Mouse (Mus musculus) MN1 (cell line): ENCODE data around the gene Msl1.

Source experiments
- DNase-seq: peaks from one replicate; pipeline ENCODE4 v3.0.0-alpha.2; 2016; ENCODE audit warnings: low spot score

The Msl1 gene

GRCm38 (mm10) chr11:98764091-98764490 is 31.2 kb upstream of the Msl1 start:
- no peak for DNase-seq

GRCm38 (mm10) chr11:98764746-98765145 is 30.6 kb upstream of the Msl1 start:
- no peak for DNase-seq

- DNase-seq = peak; percentile 49
These were observed 29.7 kb upstream of the Msl1 start for GRCm38 (mm10) chr11:98765421-98766309.

- no peak for DNase-seq
These were observed 29.0 kb upstream of the Msl1 start for GRCm38 (mm10) chr11:98766346-98766745.

- no peak for DNase-seq
These were observed 28.5 kb upstream of the Msl1 start for GRCm38 (mm10) chr11:98766816-98767215.

DNA sequence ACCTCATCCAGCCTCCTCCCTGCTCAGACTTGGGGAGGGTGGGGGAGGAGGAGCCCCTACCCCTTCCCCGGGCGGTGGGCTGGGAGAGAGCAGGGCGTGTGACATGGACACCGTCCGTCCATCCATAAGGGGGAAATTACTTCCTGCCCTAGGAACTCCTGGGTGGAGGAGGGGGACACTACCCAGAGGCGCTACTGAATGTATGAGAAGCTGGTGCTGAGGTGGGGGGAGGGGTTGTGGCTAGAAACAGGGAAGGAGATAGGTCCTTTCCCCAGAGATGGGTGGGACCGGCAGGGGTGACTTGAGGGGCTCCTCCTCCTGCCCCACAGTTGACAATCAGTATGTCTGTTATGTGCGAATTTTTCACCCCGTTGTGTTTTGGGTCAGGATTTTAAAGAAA is 28.0 kb upstream of the Msl1 start:
- peak; percentile 19 for DNase-seq

GRCm38 (mm10) chr11:98767713-98768112 is 27.6 kb upstream of the Msl1 start:
- no peak for DNase-seq

GRCm38 (mm10) chr11:98768127-98769006 is 26.9 kb upstream of the Msl1 start:
- DNase-seq = no peak

GRCm38 (mm10) chr11:98769007-98769954 is 26.0 kb upstream of the Msl1 start:
- DNase-seq = no peak

DNA sequence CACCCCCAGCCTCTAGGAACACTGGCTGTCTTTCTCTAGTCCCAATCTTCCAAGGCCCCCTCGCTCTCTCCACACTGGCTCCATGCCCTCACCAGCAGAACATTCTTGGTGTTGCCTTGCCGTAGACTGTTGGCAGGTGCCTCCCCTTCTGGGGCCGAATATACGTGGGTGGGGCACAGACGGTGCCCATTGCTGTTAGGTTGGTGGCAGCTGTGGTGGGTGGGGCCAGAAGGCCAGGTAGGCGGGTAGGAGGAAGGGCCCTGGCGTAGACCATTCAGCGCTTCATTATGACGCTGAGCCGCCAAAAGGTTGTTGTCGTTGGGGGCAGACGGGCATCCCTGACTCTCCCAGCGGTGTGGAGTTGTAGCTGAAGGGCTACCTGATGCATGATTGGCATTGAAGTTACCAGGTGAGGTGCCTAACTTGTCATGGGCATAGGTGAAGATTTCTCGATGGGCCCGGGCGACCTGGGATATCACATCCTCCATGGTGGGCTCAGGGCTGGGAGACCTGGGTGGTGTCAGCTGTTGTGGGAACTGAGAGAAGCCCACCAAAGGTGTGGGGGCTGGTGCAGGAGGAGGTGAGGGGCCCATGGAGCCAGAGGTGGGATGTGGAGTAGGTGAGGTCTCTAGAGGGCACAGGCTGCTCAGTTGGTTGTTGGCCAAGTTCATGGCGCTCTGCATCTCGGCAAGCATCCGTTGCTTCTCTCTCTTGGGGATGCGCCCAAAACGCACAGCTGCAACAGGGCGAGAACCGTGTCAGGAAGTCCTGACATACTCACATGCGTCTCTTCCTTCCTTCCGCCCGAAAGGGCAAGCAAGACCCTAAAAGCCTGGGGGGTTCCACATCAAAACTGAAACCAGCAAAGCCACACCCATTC is 25.0 kb upstream of the Msl1 start:
- DNase-seq = no peak

GRCm38 (mm10) chr11:98771131-98771530 is 24.2 kb upstream of the Msl1 start:
- DNase-seq = no peak

GRCm38 (mm10) chr11:98771844-98772525 is 23.3 kb upstream of the Msl1 start:
- DNase-seq = no peak

DNA sequence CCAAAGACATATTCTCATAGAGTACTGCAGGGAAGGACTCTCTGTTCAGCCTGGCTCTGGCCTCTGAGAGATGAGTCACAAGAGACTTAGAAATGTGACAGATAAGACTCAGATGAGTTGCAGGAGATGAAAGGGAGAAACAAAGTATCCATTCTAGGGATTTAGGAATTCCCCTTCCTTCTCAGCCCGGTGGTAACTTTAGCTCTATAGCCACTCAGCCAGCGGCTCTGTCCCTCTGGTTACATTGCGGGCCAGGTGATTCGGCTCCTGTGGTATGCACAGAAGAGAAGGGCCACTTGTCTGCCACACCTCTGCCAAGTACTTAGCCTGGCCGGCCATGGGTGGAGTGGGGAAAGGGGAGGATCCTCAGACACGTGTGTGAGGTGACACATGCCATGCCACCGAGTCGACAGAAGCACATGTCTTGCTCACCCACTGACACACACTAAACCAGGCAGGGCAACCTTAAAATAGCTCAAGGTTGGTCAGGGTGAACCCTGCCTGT is 22.6 kb upstream of the Msl1 start:
- peak; percentile 54 for DNase-seq

DNA sequence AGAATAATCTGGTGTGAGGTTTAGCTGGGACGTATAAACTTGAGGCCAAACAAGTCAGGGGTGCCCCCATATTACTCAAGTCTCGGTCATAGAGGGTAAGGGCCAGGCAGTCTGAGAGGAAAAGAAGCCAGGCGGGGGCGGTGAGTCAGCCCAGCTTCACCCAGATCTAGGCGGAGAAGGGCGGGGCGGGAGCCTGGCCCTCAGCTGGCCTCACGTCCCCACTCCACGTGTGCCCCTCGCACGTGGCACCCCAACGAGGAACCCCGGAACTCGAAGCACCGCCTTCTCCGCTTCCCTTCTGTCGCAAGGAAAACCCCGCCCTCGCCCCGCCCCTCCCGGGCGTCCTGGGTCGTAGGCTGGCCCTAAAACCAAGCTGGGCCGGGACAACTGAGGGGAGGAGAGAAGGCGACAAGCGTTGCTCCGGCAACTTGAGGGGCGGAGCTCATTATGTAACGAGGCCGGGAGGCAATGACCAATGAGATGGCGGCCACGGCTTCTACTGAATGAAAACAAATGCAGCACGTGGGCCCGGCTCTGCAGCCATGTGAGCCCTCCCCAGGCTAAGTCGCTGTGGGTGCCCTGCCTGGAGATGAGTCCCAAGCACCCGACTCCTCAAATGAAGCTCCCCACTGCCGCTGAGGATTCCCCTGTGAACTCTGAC is 21.6 kb upstream of the Msl1 start:
- peak; percentile 95 for DNase-seq

DNA sequence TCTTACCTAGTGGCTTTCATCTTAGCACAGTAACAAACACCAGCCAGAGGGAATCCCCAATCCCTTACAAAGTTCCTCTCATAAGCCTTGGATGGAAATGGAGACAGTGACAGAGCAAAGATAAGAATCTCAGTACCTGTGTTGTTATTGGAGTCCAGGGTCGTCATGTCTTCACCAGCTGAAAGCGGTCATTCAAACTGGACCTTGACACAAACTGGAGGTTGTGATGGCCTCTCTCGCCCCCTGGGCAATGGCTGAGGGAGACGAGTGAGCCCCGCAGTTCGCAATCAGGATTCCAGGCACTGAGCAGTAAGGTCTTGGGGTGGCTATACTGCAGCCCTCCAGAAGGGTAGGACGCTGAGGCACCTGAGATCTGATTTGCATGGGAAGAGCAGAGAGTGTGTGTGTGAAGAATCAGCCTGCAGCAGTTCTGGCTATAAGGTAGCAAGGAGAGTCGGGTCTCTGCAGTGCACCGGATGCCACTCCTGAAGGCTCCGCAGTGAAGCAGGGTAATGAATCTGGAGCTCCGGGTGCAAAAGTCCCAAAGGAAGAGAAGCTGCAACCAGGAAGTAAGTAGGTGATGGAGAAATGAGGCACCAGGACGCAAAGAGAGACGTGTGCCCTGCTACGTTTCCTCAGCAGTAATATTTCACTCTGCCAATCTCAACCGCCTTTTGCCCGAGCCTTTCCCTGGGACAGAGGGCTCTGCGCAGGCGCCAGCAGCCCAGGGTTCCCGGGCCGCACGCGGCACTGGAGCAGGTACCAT is 20.6 kb upstream of the Msl1 start, which contains the start of gene Nr1d1:
Gene Nr1d1 (minus strand): TSS at position 752 of the 766 bp plus-strand sequence.
- no peak for DNase-seq

GRCm38 (mm10) chr11:98775348-98776051 is 19.8 kb upstream of the Msl1 start:
- DNase-seq = peak; percentile 98

- peak; percentile 40 for DNase-seq
These were observed 19.1 kb upstream of the Msl1 start for GRCm38 (mm10) chr11:98776052-98776764.
